Mouse (Mus musculus) WW6 (cell line): ENCODE results near the gene Btbd9.

ENCODE experiments used
- DNase-seq: peaks from one replicate; pipeline ENCODE4 v3.0.0-alpha.2; 2013; ENCODE audit warnings: low read depth, low spot score

The Btbd9 gene

GRCm38 (mm10) chr17:30484446-30485066 lies 91.7 kb downstream of the Btbd9 start:
- DNase-seq, result no peak

DNA sequence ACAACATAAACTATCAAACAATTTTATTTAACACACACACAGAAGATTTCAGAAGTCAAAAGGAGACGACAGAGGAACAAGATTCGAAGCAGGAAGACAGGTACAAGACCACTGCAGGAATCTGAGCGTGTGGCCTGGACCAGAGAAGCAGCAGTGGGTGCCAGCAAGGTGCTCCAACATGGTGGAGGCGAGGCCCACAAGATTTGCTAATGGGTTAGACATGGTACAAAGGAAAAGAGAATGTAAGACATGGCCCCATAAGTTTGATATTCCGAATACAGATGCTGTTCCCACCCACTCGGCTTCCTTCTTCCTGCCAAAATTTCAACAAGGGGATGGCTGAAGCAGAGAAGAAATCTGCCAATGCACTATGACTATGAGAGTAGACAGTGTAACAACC lies 94.5 kb downstream of the Btbd9 start:
- DNase-seq, result no peak

DNA sequence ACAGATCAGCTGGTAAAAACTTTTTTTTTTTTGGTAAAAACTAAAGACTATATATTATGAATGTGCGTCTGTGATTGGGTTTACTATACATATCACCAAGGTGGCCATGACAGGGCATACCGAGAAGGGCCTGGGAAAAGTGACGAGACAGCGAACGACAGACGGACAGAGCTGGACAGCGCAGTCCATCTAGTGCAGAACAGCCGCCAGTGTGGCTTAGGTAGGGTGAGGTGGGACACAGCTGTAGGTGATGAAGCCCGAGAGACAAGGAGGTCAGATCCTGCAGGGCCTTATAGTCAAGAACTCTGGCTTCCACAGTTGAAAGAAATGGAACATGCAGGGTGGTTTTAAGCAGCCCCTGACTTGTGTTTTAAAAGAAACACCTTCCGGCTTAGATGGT lies 94.9 kb downstream of the Btbd9 start:
- no peak for DNase-seq

GRCm38 (mm10) chr17:30480381-30480780 lies 95.9 kb downstream of the Btbd9 start:
- DNase-seq, result no peak

DNA sequence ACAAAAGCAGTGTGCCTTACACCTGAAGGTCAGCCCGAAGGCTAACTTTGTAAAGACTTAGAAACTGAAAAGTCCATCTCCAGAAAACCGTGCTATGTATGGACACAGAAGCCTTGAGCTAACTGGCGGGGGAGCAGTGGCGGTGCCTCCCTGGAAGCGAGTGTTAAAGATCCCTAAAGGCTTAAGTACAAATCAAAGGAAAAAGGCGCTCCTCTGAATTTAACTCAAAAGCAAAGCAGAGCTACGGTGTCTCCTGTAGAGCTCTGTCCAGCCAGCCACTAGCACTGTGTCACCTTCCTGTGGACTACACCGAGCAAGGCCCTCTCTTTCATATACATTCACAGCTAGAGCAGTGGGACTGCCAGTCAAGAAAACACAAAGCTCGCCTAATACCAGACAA lies 98.1 kb downstream of the Btbd9 start:
- DNase-seq, result no peak

GRCm38 (mm10) chr17:30474561-30474960 lies 101.7 kb downstream of the Btbd9 start:
- no peak for DNase-seq

DNA sequence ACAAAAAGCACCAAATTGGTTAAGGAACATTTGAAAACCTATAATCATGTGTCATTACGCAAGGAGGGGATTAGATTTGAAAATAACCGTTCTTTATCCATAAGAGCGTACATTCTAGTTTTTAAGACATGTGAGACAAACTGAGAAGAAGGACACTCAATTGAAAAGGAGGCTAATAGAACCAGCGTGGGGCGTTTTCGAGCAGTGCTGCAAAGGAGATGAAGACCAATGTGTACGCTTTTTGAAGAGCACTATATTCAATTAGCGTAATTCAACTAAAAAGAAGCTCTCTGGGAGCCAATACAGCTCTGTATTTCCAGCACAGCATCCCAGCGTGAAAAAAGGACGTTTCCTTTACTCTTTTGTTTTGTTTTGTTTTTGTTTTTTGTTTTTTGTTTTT lies 103.5 kb downstream of the Btbd9 start:
- DNase-seq, result no peak

- no peak for DNase-seq
Observed at GRCm38 (mm10) chr17:30471512-30471911, 104.8 kb downstream of the Btbd9 start.

GRCm38 (mm10) chr17:30470790-30471189 lies 105.5 kb downstream of the Btbd9 start:
- no peak for DNase-seq

DNA sequence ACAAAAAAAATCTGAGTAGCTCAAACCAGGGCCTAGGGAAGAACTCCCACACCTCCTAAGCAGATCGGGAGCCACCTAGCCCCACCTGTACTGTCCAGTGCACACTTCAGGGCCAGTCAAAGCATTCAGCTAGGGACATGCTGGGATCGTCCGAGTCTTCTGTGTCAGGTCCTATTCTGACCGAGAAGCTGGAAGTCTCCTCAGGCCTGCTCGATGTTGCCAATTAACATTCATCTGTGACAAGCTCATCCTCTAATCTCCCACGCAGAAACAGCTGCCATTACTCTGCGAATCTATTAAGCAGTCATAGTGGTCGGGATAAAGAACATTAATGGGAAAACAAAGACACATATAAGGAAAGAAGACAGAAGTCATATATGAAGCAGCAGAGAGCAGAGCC lies 106.0 kb downstream of the Btbd9 start:
- DNase-seq, result no peak

DNA sequence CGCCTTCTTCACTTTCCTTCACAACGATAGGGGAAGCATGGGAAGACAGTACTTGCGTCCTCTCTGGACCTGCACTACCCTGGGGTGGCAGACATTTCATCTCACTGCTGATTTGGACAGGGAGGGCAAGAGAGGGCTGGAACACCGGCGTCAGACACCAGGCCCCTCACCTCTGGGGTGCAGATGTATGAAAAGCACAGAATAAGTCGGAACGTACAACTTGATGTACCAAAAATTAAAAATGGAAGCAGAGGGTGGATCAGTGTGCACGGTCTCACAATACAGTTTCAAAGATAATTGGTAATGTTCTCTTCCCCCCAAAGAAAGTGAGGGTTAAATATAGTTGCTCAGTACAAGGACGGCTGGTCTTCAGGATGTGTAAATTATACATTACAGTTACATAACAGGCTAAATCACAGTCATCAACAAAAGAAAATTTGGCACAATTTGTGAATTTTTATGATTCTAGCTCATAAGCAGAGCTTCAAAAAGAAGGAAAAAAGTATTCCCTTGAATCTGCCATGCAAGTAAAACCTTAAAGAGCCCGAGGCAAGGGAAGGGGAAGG lies 106.7 kb downstream of the Btbd9 start:
- DNase-seq, result no peak

DNA sequence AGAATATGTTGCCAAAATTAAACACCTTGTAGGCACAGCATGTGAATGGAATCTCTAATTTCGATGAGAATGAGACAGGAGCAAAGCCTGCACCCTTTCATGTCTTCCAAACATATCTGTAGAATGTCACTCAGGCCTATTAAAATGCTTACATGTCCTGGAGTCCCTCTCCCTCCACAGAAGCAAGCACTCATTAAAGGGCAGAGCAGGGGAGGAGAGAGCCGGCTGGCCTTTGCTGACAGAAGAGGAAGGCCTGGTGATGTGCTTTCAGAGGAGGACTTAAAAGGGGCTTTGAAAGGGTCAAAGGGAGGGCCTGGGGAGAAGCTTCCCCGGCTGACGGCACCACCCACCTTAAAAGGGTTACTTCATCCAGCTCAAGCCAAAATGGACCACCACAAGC lies 107.9 kb downstream of the Btbd9 start:
- no peak for DNase-seq

GRCm38 (mm10) chr17:30467566-30468213 lies 108.6 kb downstream of the Btbd9 start:
- DNase-seq, result no peak

DNA sequence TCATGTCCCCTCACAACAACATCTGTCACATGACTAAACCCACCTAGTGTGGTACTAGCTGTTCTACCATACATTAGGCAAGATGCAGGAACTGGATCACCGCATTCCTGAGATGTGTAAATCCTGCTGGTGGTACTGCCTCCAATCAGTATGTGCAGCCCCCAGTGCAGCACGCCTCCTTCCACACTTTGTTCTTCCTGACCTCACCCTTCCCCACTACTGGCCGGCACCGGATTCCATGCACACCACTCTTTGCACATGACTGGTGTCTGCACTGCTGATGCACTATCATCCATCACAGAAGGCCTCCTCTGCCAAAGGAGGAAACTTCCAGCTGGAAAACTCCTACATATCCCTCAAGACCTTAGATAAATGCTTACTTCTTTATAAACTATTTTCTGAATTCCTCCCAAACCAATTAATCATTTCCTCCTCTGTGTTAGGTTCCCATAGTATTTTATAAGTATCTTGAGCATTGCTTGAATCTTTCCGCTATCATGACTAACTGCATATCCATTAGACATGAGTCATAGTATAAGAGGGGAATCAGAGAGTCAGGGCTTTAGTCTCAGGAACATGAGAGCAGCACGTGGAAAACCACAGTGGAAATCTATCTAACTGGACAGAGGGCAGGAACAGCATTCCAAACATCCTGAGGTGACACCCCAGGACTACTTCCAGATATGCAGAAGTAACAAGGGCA lies 111.1 kb downstream of the Btbd9 start:
- no peak for DNase-seq

- DNase-seq, result no peak
Observed at GRCm38 (mm10) chr17:30464240-30464745, 112.0 kb downstream of the Btbd9 start.

DNA sequence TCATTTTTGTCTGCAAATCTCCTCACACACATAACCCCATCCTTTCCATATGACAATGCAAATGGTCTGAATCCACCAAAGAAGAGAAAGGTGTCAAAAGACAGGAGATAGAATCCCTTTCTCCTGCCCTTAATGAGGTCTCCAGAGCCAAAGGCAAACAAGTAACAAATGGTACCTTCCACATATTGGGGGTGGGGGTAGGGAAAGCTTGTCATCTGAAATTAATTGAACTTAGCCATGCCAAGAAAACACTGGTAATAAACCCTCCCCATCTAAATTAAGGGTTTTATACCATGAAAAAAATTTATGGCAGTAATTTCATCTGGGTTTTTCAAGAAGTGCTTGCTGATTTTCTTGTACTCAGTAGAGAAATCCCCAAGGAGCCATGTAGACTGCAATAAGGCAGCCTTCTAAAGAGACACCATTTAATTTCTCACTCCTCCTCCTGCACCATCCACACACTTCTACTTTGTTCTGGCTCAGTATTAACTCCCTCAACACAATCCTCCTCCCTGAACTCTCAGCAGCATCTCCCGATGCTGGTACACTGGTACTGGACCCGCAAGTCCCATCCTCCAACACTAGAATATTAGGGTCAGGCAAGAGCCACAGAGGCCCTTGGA lies 115.5 kb downstream of the Btbd9 start:
- DNase-seq, result no peak

GRCm38 (mm10) chr17:30459706-30460105 lies 116.6 kb downstream of the Btbd9 start:
- DNase-seq, result no peak

DNA sequence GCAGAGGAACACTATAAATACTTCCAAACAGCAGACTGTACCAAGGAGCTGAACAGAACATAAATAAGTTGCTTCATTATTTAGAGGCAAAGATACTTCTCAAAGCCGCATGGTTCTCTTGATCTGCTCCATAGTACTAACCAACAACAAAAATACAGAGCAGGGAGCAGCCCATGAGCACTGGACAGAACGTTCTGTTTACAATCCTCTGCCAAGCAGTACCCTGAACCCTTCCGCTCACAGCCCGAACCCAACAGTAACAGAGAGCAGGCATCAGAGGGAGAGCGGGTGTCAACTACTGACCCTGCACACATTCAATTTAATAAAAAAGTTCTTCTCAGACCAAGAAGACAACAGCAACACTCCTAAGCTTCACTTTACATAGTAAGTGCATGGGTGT lies 117.4 kb downstream of the Btbd9 start:
- no peak for DNase-seq

- DNase-seq, result no peak
Observed at GRCm38 (mm10) chr17:30458301-30458700, 118.0 kb downstream of the Btbd9 start.

DNA sequence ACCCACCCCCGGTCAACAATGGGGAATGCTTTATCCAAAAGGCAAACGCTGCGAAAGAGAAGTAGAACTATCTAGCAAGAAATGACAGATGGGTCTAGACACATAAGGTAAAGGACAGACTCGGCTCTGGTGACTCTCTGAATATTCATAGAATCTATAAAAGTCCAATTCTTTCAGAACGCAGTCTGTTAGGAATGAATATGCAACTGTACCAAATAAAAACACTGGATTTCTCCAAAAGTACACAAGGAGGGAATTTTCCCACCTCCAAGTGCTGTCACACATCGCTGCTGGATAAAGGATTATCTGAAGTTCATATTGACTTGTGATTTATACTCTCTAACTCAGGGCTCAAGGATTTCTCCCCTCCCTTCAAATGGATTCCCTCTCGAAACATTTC lies 118.8 kb downstream of the Btbd9 start:
- DNase-seq, result no peak

DNA sequence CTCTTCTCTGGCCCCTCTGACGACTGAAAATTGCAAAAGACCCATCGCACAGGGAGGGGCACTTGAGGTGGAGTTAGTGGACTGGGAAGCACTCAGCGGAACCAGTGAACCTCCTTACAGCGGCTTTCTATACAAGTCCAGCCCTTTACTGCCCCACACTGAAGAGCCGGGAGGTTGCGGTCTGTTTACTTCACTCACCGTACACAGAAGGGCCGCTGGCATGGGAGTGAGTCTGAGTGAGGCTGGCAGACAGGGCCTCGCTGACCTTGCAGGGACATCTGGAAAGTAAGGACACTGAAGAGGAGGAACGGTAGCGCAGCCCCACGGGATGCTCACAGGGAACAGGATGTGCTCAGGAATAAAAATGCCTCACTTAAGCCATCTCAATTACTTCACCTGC lies 120.0 kb downstream of the Btbd9 start:
- no peak for DNase-seq

- DNase-seq, result no peak
Observed at GRCm38 (mm10) chr17:30454862-30455243, 121.4 kb downstream of the Btbd9 start.
